Mouse (Mus musculus): ENCODE measurements at regions not wholly inside any gene's neighbourhood (a gene's known extent, or its start where the extent isn't known, plus 50 kb on each side); places are given as distances from the start of the nearest gene placed in this dataset.

GRCm38 (mm10) chr1:184605666-184606065 is 126.8 kb downstream of the Hlx start:
- no peak for ATAC-seq

GRCm38 (mm10) chr1:184603136-184603535 is 129.3 kb downstream of the Hlx start:
- ATAC-seq: no peak

GRCm38 (mm10) chr1:184595449-184595848 is 137.0 kb downstream of the Hlx start:
- ATAC-seq: no peak

GRCm38 (mm10) chr1:184590634-184591033 is 141.8 kb downstream of the Hlx start:
- no peak for ATAC-seq

GRCm38 (mm10) chr1:184589277-184589676 is 143.1 kb downstream of the Hlx start:
- ATAC-seq: no peak

- ATAC-seq: no peak
These were observed 147.9 kb downstream of the Hlx start for GRCm38 (mm10) chr1:184584505-184584874.

GRCm38 (mm10) chr1:184583751-184584504 is 148.5 kb downstream of the Hlx start:
- no peak for ATAC-seq

- no peak for ATAC-seq
These were observed 152.9 kb downstream of the Hlx start for GRCm38 (mm10) chr1:184579475-184579874.

- ATAC-seq: no peak
These were observed 155.9 kb downstream of the Hlx start for GRCm38 (mm10) chr1:184576527-184576926.

- no peak for ATAC-seq
These were observed 159.1 kb downstream of the Hlx start for GRCm38 (mm10) chr1:184573325-184573724.

GRCm38 (mm10) chr1:184570681-184571080 is 161.7 kb downstream of the Hlx start:
- no peak for ATAC-seq

- ATAC-seq: no peak
These were observed 169.5 kb downstream of the Hlx start for GRCm38 (mm10) chr1:184562926-184563325.

- no peak for ATAC-seq
These were observed 170.2 kb downstream of the Hlx start for GRCm38 (mm10) chr1:184562239-184562638.

- no peak for ATAC-seq
These were observed 172.9 kb downstream of the Hlx start for GRCm38 (mm10) chr1:184559543-184559942.

- no peak for ATAC-seq
These were observed 178.6 kb downstream of the Hlx start for GRCm38 (mm10) chr1:184553791-184554190.

- ATAC-seq: no peak
These were observed 181.9 kb downstream of the Hlx start for GRCm38 (mm10) chr1:184550491-184550890.

- no peak for ATAC-seq
These were observed 184.7 kb downstream of the Hlx start for GRCm38 (mm10) chr1:184547650-184548235.

GRCm38 (mm10) chr1:184546140-184546661 is 186.2 kb downstream of the Hlx start:
- ATAC-seq: no peak

- ATAC-seq: no peak
These were observed 187.3 kb downstream of the Hlx start for GRCm38 (mm10) chr1:184545111-184545510.

- no peak for ATAC-seq
These were observed 189.9 kb downstream of the Hlx start for GRCm38 (mm10) chr1:184542321-184543115.

- no peak for ATAC-seq
These were observed 192.6 kb downstream of the Hlx start for GRCm38 (mm10) chr1:184539818-184540217.

- ATAC-seq: no peak
These were observed 195.9 kb downstream of the Hlx start for GRCm38 (mm10) chr1:184536311-184537200.

Measured in inflammation-experienced regulatory T-cells, adult 6 months (primary cell).